In genomic region chr11:96254221-96254620, GRCm38 (mm10) we compare ENCODE assay signal across 16 mouse cellular contexts. TPM values are rescaled to one million over a fixed set of nuclear protein-coding genes. Genes with fewer than 3 reads are reported as not detected.
A peak's percentile ranks its signal among the peaks of the same experiment; 100 is the strongest.
DNase-seq lines count a peak whose midpoint lies in the region; ATAC-seq lines count a peak whose summit lies in the region.
"Had no signal": no experiment of that assay in that cellular context is flagged by ENCODE, and none has a peak within 500 bp of the region (broad histone marks: within the 10 kb centered on the region; RNA-seq: fewer than 3 reads in every experiment).

No protein-coding gene starts in this region.

- no peak overlapping the region for H3K4me3 ChIP-seq in intestine, embryonic 15.5 days (replicated peaks)
- peak overlapping the region; percentile 45 for H3K4me3 ChIP-seq in neural tube, embryonic 14.5 days (ENCODE audit: low read depth, low read length)
- no peak overlapping the region for H3K4me3 ChIP-seq in heart, embryonic 11.5 days (ENCODE audit: low read depth, low read length)
- H3K4me3 ChIP-seq: heart, embryonic 12.5 days; liver, embryonic 13.5 days had no signal

- ATAC-seq in intestine, embryonic 15.5 days = no peak
- ATAC-seq in neural tube, embryonic 14.5 days (ENCODE audit: low read depth) = no peak
- ATAC-seq in heart, embryonic 11.5 days (replicated peaks; ENCODE audit: insufficient number of reproducible peaks, low FRiP score, low TSS enrichment) = no peak
- ATAC-seq: forebrain, postnatal 0 days; hindbrain, embryonic 16.5 days had no signal

- peaks cover 93% of the 10 kb centered on the region for H3K27me3 ChIP-seq in intestine, embryonic 15.5 days (replicated peaks)
- 0 out of 2 replicates have a peak, but pooled peaks cover 2% of the 10 kb centered on the region for H3K27me3 ChIP-seq in neural tube, embryonic 14.5 days (ENCODE audit: control insufficient read depth, insufficient read depth, low read length)
- H3K27me3 ChIP-seq in heart, embryonic 11.5 days (ENCODE audit: control insufficient read depth, insufficient read depth, low read length) = peaks cover 97% of the 10 kb centered on the region

- H3K4me2 ChIP-seq in intestine, embryonic 15.5 days (replicated peaks) = peak overlapping the region; percentile 37
- peak overlapping the region; percentile 56 for H3K4me2 ChIP-seq in neural tube, embryonic 14.5 days (ENCODE audit: low read depth, low read length)
- H3K4me2 ChIP-seq in heart, embryonic 11.5 days = no peak overlapping the region
- H3K4me2 ChIP-seq: heart, embryonic 12.5 days; liver, embryonic 13.5 days had no signal

- 4% methylated on average over 11 of the region's 11 CpGs for WGBS in intestine, embryonic 15.5 days
- WGBS in neural tube, embryonic 14.5 days = 3% methylated on average over 11 of the region's 11 CpGs
- 4% methylated on average over 11 of the region's 11 CpGs for WGBS in heart, embryonic 11.5 days (ENCODE audit: insufficient replicate concordance)

- peak; percentile 32 for DNase-seq in embryo, embryonic 11 days
- DNase-seq in embryo, embryonic 10 days (ENCODE audit: low spot score) = no peak
- DNase-seq in kidney, postnatal 14 days = peak; percentile 84
- no peak for DNase-seq in heart, postnatal 4 days
- DNase-seq in cerebellum, adult 11 months = no peak
- DNase-seq: cerebellum, adult 8-10 months; forebrain, postnatal 0 days; liver, embryonic 13.5 days; lung, postnatal 4 days had no signal

- no peaks in the 10 kb centered on the region for H3K9me3 ChIP-seq in intestine, embryonic 15.5 days
- H3K9me3 ChIP-seq in neural tube, embryonic 14.5 days (ENCODE audit: control insufficient read depth, low read length) = no peaks in the 10 kb centered on the region
- H3K9me3 ChIP-seq in heart, embryonic 11.5 days (replicated peaks; ENCODE audit: control insufficient read depth, low read length) = no peaks in the 10 kb centered on the region
- H3K9me3 ChIP-seq: heart, embryonic 12.5 days; liver, embryonic 13.5 days had no signal

- H3K36me3 ChIP-seq in intestine, embryonic 15.5 days = no peaks in the 10 kb centered on the region
- H3K36me3 ChIP-seq in neural tube, embryonic 14.5 days (ENCODE audit: control insufficient read depth, insufficient read depth, low read length) = no peaks in the 10 kb centered on the region
- H3K36me3 ChIP-seq in heart, embryonic 11.5 days (ENCODE audit: control insufficient read depth, insufficient read depth, low read length) = no peaks in the 10 kb centered on the region
- H3K36me3 ChIP-seq: heart, embryonic 12.5 days; liver, embryonic 13.5 days had no signal

- peaks cover 5% of the 10 kb centered on the region; the same call in 1 of the 2 replicates for H3K4me1 ChIP-seq in intestine, embryonic 15.5 days (replicated peaks)
- peaks cover 17% of the 10 kb centered on the region for H3K4me1 ChIP-seq in neural tube, embryonic 14.5 days (ENCODE audit: control insufficient read depth, insufficient read depth, low read length)
- H3K4me1 ChIP-seq in heart, embryonic 11.5 days (ENCODE audit: control insufficient read depth, insufficient read depth, low read length) = no peaks in the 10 kb centered on the region
- H3K4me1 ChIP-seq: liver, embryonic 13.5 days had no signal

- H3K9ac ChIP-seq in intestine, embryonic 15.5 days = no peak overlapping the region
- no peak overlapping the region; the same call in 1 of the 2 replicates for H3K9ac ChIP-seq in neural tube, embryonic 14.5 days (replicated peaks; ENCODE audit: low read depth, low read length)
- no peak overlapping the region for H3K9ac ChIP-seq in heart, embryonic 11.5 days (ENCODE audit: low read depth, low read length)
- H3K9ac ChIP-seq: forebrain, postnatal 0 days; heart, embryonic 12.5 days; liver, embryonic 13.5 days had no signal

- no peak overlapping the region for H3K27ac ChIP-seq in intestine, embryonic 15.5 days
- H3K27ac ChIP-seq in neural tube, embryonic 14.5 days (ENCODE audit: low read depth, low read length) = no peak overlapping the region
- H3K27ac ChIP-seq in heart, embryonic 11.5 days (ENCODE audit: low read depth, low read length) = no peak overlapping the region
- H3K27ac ChIP-seq: liver, embryonic 13.5 days had no signal

RNA-seq across cellular contexts. Expression of gene Hoxb9, which starts 17.0 kb away (rescaled TPM):
- 1.2 and 1.3 TPM in 2 replicates for polyA plus RNA-seq in intestine, embryonic 15.5 days (2015; fragmentation: Nextera tagmentation; extraction: Ambion mirVana)
- 106 and 114 TPM in 2 replicates for polyA plus RNA-seq in neural tube, embryonic 14.5 days (2014; fragmentation: Nextera tagmentation; extraction: Ambion mirVana)
- total RNA-seq in heart, postnatal 4 days (2021) = not detected
- polyA plus RNA-seq in heart, embryonic 11.5 days (2014; fragmentation: Nextera tagmentation; extraction: Ambion mirVana) = 0.09 TPM in 1 of 2 replicates, not detected in the other
- total RNA-seq: forebrain, postnatal 0 days; left cerebral cortex, adult 18-20 months had no signal
- polyA plus RNA-seq: forebrain, postnatal 0 days had no signal

RNA-seq across cellular contexts. Expression of gene Hoxb8, which starts 27.5 kb away (rescaled TPM):
- polyA plus RNA-seq in intestine, embryonic 15.5 days (2015; fragmentation: Nextera tagmentation; extraction: Ambion mirVana) = 1.1 and 1.5 TPM in 2 replicates
- 78.6 and 120 TPM in 2 replicates for polyA plus RNA-seq in neural tube, embryonic 14.5 days (2014; fragmentation: Nextera tagmentation; extraction: Ambion mirVana)
- not detected for total RNA-seq in heart, postnatal 4 days (2021)
- 0.06 TPM in 1 of 2 replicates, not detected in the other for polyA plus RNA-seq in heart, embryonic 11.5 days (2014; fragmentation: Nextera tagmentation; extraction: Ambion mirVana)
- total RNA-seq: forebrain, postnatal 0 days; left cerebral cortex, adult 18-20 months had no signal
- polyA plus RNA-seq: embryonic facial prominence, embryonic 14.5 days; forebrain, postnatal 0 days; heart, embryonic 12.5 days; liver, embryonic 13.5 days had no signal

RNA-seq across cellular contexts. Expression of gene Hoxb7, which starts 32.2 kb away (rescaled TPM):
- 10.7 and 12.4 TPM in 2 replicates for polyA plus RNA-seq in intestine, embryonic 15.5 days (2015; fragmentation: Nextera tagmentation; extraction: Ambion mirVana)
- 120 and 133 TPM in 2 replicates for polyA plus RNA-seq in neural tube, embryonic 14.5 days (2014; fragmentation: Nextera tagmentation; extraction: Ambion mirVana)
- total RNA-seq in heart, postnatal 4 days (2021) = under 1 TPM in 1 of 2 experiments, not detected in 1; 0.24 TPM
- polyA plus RNA-seq in heart, embryonic 11.5 days (2014; fragmentation: Nextera tagmentation; extraction: Ambion mirVana) = 0.28 and 0.31 TPM in 2 replicates
- total RNA-seq: forebrain, postnatal 0 days; left cerebral cortex, adult 18-20 months had no signal
- polyA plus RNA-seq: forebrain, postnatal 0 days had no signal

RNA-seq across cellular contexts. Expression of gene Hoxb6, which starts 38.1 kb away (rescaled TPM):
- polyA plus RNA-seq in intestine, embryonic 15.5 days (2015; fragmentation: Nextera tagmentation; extraction: Ambion mirVana) = 14.4 and 16.1 TPM in 2 replicates
- 138 and 141 TPM in 2 replicates for polyA plus RNA-seq in neural tube, embryonic 14.5 days (2014; fragmentation: Nextera tagmentation; extraction: Ambion mirVana)
- total RNA-seq in heart, postnatal 4 days (2021) = not detected
- 0.32 and 0.90 TPM in 2 replicates for polyA plus RNA-seq in heart, embryonic 11.5 days (2014; fragmentation: Nextera tagmentation; extraction: Ambion mirVana)
- total RNA-seq: forebrain, postnatal 0 days; left cerebral cortex, adult 18-20 months had no signal
- polyA plus RNA-seq: forebrain, postnatal 0 days; heart, embryonic 12.5 days had no signal

RNA-seq across cellular contexts. Expression of gene Hoxb5, which starts 48.9 kb away (rescaled TPM):
- 27.2 and 31.3 TPM in 2 replicates for polyA plus RNA-seq in intestine, embryonic 15.5 days (2015; fragmentation: Nextera tagmentation; extraction: Ambion mirVana)
- 49.1 and 52.4 TPM in 2 replicates for polyA plus RNA-seq in neural tube, embryonic 14.5 days (2014; fragmentation: Nextera tagmentation; extraction: Ambion mirVana)
- under 1 TPM in 1 of 2 experiments, not detected in 1; 0.32 TPM for total RNA-seq in heart, postnatal 4 days (2021)
- polyA plus RNA-seq in heart, embryonic 11.5 days (2014; fragmentation: Nextera tagmentation; extraction: Ambion mirVana) = 0.65 and 2.4 TPM in 2 replicates
- total RNA-seq: forebrain, postnatal 0 days; left cerebral cortex, adult 18-20 months had no signal
- polyA plus RNA-seq: forebrain, postnatal 0 days had no signal

Comparison
In these comparisons a context has a peak if more than half of its experiments do, and no peak if none do; other contexts are left out.
1. DNase-seq: peak in embryo, embryonic 11 days (single experiment) and kidney, postnatal 14 days (single experiment); none in embryo, embryonic 10 days (single experiment), heart, postnatal 4 days (single experiment) and cerebellum, adult 11 months (single experiment).
2. RNA of gene Hoxb9, which starts 17.0 kb away (polyA plus RNA-seq): 106 to 114 TPM in neural tube, embryonic 14.5 days; 1.2 to 1.3 TPM in intestine, embryonic 15.5 days and 0.09 TPM in heart, embryonic 11.5 days; every median in the first group is over 10 times any median in the second.
3. RNA of gene Hoxb8, which starts 27.5 kb away (polyA plus RNA-seq): 78.6 to 120 TPM in neural tube, embryonic 14.5 days; 1.1 to 1.5 TPM in intestine, embryonic 15.5 days and 0.06 TPM in heart, embryonic 11.5 days; every median in the first group is over 10 times any median in the second.